Mouse (Mus musculus): ENCODE measurements around the gene Hist1h3e. TPM values are rescaled to one million over a fixed set of nuclear protein-coding genes. Genes with fewer than 3 reads are reported as not detected.
A peak's percentile ranks its signal among the peaks of the same experiment; 100 is the strongest.
"Not testable (repeated sequence)": the region's sequence is repeated elsewhere in the genome, so short reads cannot be mapped to it uniquely, and the experiment has no call there.

Hist1h3e gene
- polyA plus RNA-seq, 1 experiment from 2014 or later, result 8.7 TPM

- Histone ChIP-seq H3K36me3 (no peaks in the 10 kb centered on the region), H3K4me2 (peak overlapping the region; percentile 91), H3K27me3 (no peaks in the 10 kb centered on the region), H3K4me3 (peak overlapping the region; percentile 63), H3K27ac (peak overlapping the region; percentile 99), H3K4me1 (peaks cover 20% of the 10 kb centered on the region), H3K9ac (peak overlapping the region; percentile 89), H3K9me3 (no peaks in the 10 kb centered on the region)
- ATAC-seq (ENCODE audit: insufficient number of reproducible peaks, insufficient read depth, low FRiP score, low TSS enrichment, low read depth), result peak; percentile 88
- WGBS, result under 1% methylated on average over 54 of the region's 54 CpGs
These were observed 7.0 kb downstream of the Hist1h3e start for GRCm38 (mm10) chr13:23554925-23555838.

GRCm38 (mm10) chr13:23554393-23554792 lies 7.8 kb downstream of the Hist1h3e start:
- Histone ChIP-seq H3K4me1 (peaks cover 20% of the 10 kb centered on the region), H3K9ac (peak overlapping the region; percentile 89), H3K27ac (peak overlapping the region; percentile 99), H3K4me2 (peak overlapping the region; percentile 91), H3K9me3 (no peaks in the 10 kb centered on the region), H3K4me3 (peak overlapping the region; percentile 63), H3K27me3 (no peaks in the 10 kb centered on the region), H3K36me3 (no peaks in the 10 kb centered on the region)
- no peak for ATAC-seq (ENCODE audit: insufficient number of reproducible peaks, insufficient read depth, low FRiP score, low TSS enrichment, low read depth)
- WGBS, result 24% methylated on average over 9 of the region's 9 CpGs

GRCm38 (mm10) chr13:23552962-23553361 lies 9.2 kb downstream of the Hist1h3e start, which contains the start of gene Hist1h1d:
Gene Hist1h1d, plus strand, starts transcription at chr13:23553262.
- Histone ChIP-seq H3K36me3 (no peaks in the 10 kb centered on the region), H3K4me3 (0 out of 2 replicates have a peak within 1 kb of the TSS, but pooled peaks have one; percentile 48), H3K9ac (peak within 1 kb of the TSS; percentile 89; the same call in 1 of the 2 replicates), H3K4me2 (peak within 1 kb of the TSS; percentile 91), H3K27ac (peak within 1 kb of the TSS; percentile 99), H3K4me1 (peaks cover 20% of the 10 kb centered on the region), H3K9me3 (no peaks in the 10 kb centered on the region), H3K27me3 (no peaks in the 10 kb centered on the region)
- no peak for ATAC-seq (ENCODE audit: insufficient number of reproducible peaks, insufficient read depth, low FRiP score, low TSS enrichment, low read depth)

GRCm38 (mm10) chr13:23551931-23552914 lies 9.9 kb downstream of the Hist1h3e start:
- H3K27me3 ChIP-seq, result no peaks in the 10 kb centered on the region
- H3K4me2 ChIP-seq, result peak overlapping the region; percentile 72
- WGBS, result 52% methylated on average over 8 of the region's 8 CpGs
- H3K4me3 ChIP-seq, result peak overlapping the region; percentile 48
- H3K4me1 ChIP-seq, result peaks cover 20% of the 10 kb centered on the region
- H3K36me3 ChIP-seq, result no peaks in the 10 kb centered on the region
- peak overlapping the region; percentile 71; the same call in 1 of the 2 replicates for H3K9ac ChIP-seq
- no peaks in the 10 kb centered on the region for H3K9me3 ChIP-seq
- peak overlapping the region; percentile 94 for H3K27ac ChIP-seq
- no peak for ATAC-seq (ENCODE audit: insufficient number of reproducible peaks, insufficient read depth, low FRiP score, low TSS enrichment, low read depth)

- under 1% methylated on average over 47 of the region's 47 CpGs for WGBS
These were observed 10.9 kb downstream of the Hist1h3e start, which contains the start of gene Hist1h4f for GRCm38 (mm10) chr13:23551146-23551834. Gene Hist1h4f, minus strand, starts transcription at chr13:23551648.

GRCm38 (mm10) chr13:23550761-23551145 lies 11.4 kb downstream of the Hist1h3e start:
- 6% methylated on average over 3 of the region's 3 CpGs for WGBS
- H3K27me3 ChIP-seq, result no peaks in the 10 kb centered on the region
- peak overlapping the region; percentile 94 for H3K27ac ChIP-seq
- H3K9ac ChIP-seq, result peak overlapping the region; percentile 71
- H3K9me3 ChIP-seq, result no peaks in the 10 kb centered on the region
- no peaks in the 10 kb centered on the region for H3K36me3 ChIP-seq
- peak overlapping the region; percentile 72 for H3K4me2 ChIP-seq
- H3K4me3 ChIP-seq, result peak overlapping the region; percentile 48
- peaks cover 16% of the 10 kb centered on the region for H3K4me1 ChIP-seq
- no peak for ATAC-seq (ENCODE audit: insufficient number of reproducible peaks, insufficient read depth, low FRiP score, low TSS enrichment, low read depth)

More at GRCm38 (mm10) chr13:23551146-23551834, 10.9 kb downstream of the Hist1h3e start, which contains the start of gene Hist1h4f:
- Histone ChIP-seq H3K9ac (peak within 1 kb of the TSS; percentile 71), H3K4me1 (peaks cover 16% of the 10 kb centered on the region), H3K4me2 (peak within 1 kb of the TSS; percentile 72), H3K4me3 (peak within 1 kb of the TSS; percentile 48), H3K27ac (peak within 1 kb of the TSS; percentile 94)
- not testable (repeated sequence) for H3K9me3 ChIP-seq, H3K27me3 ChIP-seq, H3K36me3 ChIP-seq
- peak; percentile 79 for ATAC-seq (ENCODE audit: insufficient number of reproducible peaks, insufficient read depth, low FRiP score, low TSS enrichment, low read depth)

GRCm38 (mm10) chr13:23546694-23547093 lies 15.5 kb downstream of the Hist1h3e start:
- 81% methylated on average over 5 of the region's 5 CpGs for WGBS
- H3K4me3 ChIP-seq, result no peak overlapping the region
- 0 out of 2 replicates have a peak overlapping the region, but pooled peaks have one; percentile 0 for H3K4me2 ChIP-seq
- no peaks in the 10 kb centered on the region for H3K27me3 ChIP-seq
- no peak for ATAC-seq (ENCODE audit: insufficient number of reproducible peaks, insufficient read depth, low FRiP score, low TSS enrichment, low read depth)
- H3K36me3 ChIP-seq, result no peaks in the 10 kb centered on the region
- no peaks in the 10 kb centered on the region for H3K9me3 ChIP-seq
- no peak overlapping the region for H3K9ac ChIP-seq
- peaks cover 6% of the 10 kb centered on the region for H3K4me1 ChIP-seq
- H3K27ac ChIP-seq, result peak overlapping the region; percentile 23; the same call in 1 of the 2 replicates

- H3K4me1 ChIP-seq; H3K9me3 ChIP-seq; H3K36me3 ChIP-seq; ATAC-seq (ENCODE audit: insufficient number of reproducible peaks, insufficient read depth, low FRiP score, low TSS enrichment, low read depth); H3K27me3 ChIP-seq: not testable (repeated sequence)
- H3K9ac ChIP-seq, result peak overlapping the region; percentile 76
- peak overlapping the region; percentile 51 for H3K4me3 ChIP-seq
- peak overlapping the region; percentile 97 for H3K27ac ChIP-seq
- peak overlapping the region; percentile 69 for H3K4me2 ChIP-seq
- WGBS, result 0% methylated on average over 13 of the region's 14 CpGs
These were observed 17.4 kb downstream of the Hist1h3e start for GRCm38 (mm10) chr13:23544787-23545120.

GRCm38 (mm10) chr13:23543965-23544786 lies 18.0 kb downstream of the Hist1h3e start, which contains the start of gene Hist1h3f:
Gene Hist1h3f, plus strand, starts transcription at chr13:23544052.
- peak within 1 kb of the TSS; percentile 97 for H3K27ac ChIP-seq
- WGBS, result under 1% methylated on average over 22 of the region's 45 CpGs

GRCm38 (mm10) chr13:23542999-23543607 lies 19.1 kb downstream of the Hist1h3e start, which contains the start of gene Hist1h2bh:
Gene Hist1h2bh, minus strand, starts transcription at chr13:23543392.
- not testable (repeated sequence) for H3K4me1 ChIP-seq, H3K9me3 ChIP-seq, H3K36me3 ChIP-seq, H3K27me3 ChIP-seq
- peak within 1 kb of the TSS; percentile 74 for H3K9ac ChIP-seq
- peak within 1 kb of the TSS; percentile 51 for H3K4me3 ChIP-seq
- H3K4me2 ChIP-seq, result peak within 1 kb of the TSS; percentile 69
- under 1% methylated on average over 27 of the region's 42 CpGs for WGBS
- ATAC-seq (ENCODE audit: insufficient number of reproducible peaks, insufficient read depth, low FRiP score, low TSS enrichment, low read depth), result peak; percentile 91
- peak within 1 kb of the TSS; percentile 97 for H3K27ac ChIP-seq

More at GRCm38 (mm10) chr13:23543965-23544786, 18.0 kb downstream of the Hist1h3e start, which contains the start of gene Hist1h3f:
- Histone ChIP-seq H3K9ac (peak within 1 kb of the TSS; percentile 76), H3K27me3 (no peaks in the 10 kb centered on the region), H3K36me3 (no peaks in the 10 kb centered on the region), H3K9me3 (no peaks in the 10 kb centered on the region), H3K4me2 (peak within 1 kb of the TSS; percentile 69), H3K4me3 (peak within 1 kb of the TSS; percentile 51), H3K4me1 (no peaks in the 10 kb centered on the region; the same call in 1 of the 2 replicates)
- ATAC-seq (ENCODE audit: insufficient number of reproducible peaks, insufficient read depth, low FRiP score, low TSS enrichment, low read depth), result peak; percentile 91
